Mouse (Mus musculus) large intestine, adult 2 months (tissue): ENCODE data around the gene Ttc30b. TPM values are rescaled to one million over a fixed set of nuclear protein-coding genes. Genes with fewer than 3 reads are reported as not detected.

Experiments used
- polyA plus RNA-seq: library from polyadenylated mRNA; depleted of rRNA; stranded (reverse); fragments of >200 nt; gene quantifications from 2 replicates; pipeline ENCODE4 v1.2.3, GENCODE M21; 2012; rRNA removed

Gene Ttc30b
- polyA plus RNA-seq, 1 experiment, result 3.1 TPM

Other genes starting within 250 kb of the Ttc30b start
- 56.2 and 111 TPM in 2 replicates for gene Nfe2l2, start 233.9 kb downstream of the Ttc30b start, polyA plus RNA-seq
- gene Agps, start 106.4 kb downstream of the Ttc30b start, polyA plus RNA-seq, result 3.4 and 4.3 TPM in 2 replicates
- gene Ttc30a2, start 39.6 kb upstream of the Ttc30b start, polyA plus RNA-seq, result 0.10 TPM in 2 replicates
- 1.8 TPM in 2 replicates for gene Ttc30a1, start 43.4 kb upstream of the Ttc30b start, polyA plus RNA-seq